Mouse (Mus musculus) brown adipose tissue, adult 24 weeks (tissue): ENCODE measurements around the gene Abcb4. TPM values are rescaled to one million over a fixed set of nuclear protein-coding genes. Genes with fewer than 3 reads are reported as not detected.
"Not testable (repeated sequence)": the region's sequence is repeated elsewhere in the genome, so short reads cannot be mapped to it uniquely, and the experiment has no call there.

Source experiments
- H3K27ac ChIP-seq: fragments of 200-500 bp; replicated peaks from 2 replicates; pipeline ENCODE4 v1.5.1; 2012; ENCODE audit warnings: low read depth, mild to moderate bottlenecking, low read length
- H3K4me1 ChIP-seq: fragments of 200-500 bp; 2 replicates; pipeline ENCODE4 v1.6.1; 2012; ENCODE audit warnings: low read length, mixed read lengths; ENCODE audit not compliant: control insufficient read depth, insufficient read depth, insufficient read length
- H3K4me3 ChIP-seq: fragments of 200-500 bp; 2 replicates; pipeline ENCODE4 v1.5.1; 2012; ENCODE audit warnings: low read depth, mild to moderate bottlenecking, low read length, moderate library complexity; ENCODE audit not compliant: insufficient read depth
- polyA plus RNA-seq: library from polyadenylated mRNA; stranded (reverse); fragments of >200 nt; gene quantifications from 2 replicates; pipeline ENCODE4 v1.2.4, GENCODE M21; 2012; ENCODE audit not compliant: missing spikeins, insufficient read depth, insufficient read length

Abcb4 gene
- polyA plus RNA-seq, 1 experiment = 1.1 TPM

GRCm38 (mm10) chr5:9006585-9006984 lies 113.1 kb downstream of the Abcb4 start:
- not testable (repeated sequence) for H3K4me1 ChIP-seq, H3K4me3 ChIP-seq

More at GRCm38 (mm10) chr5:9006585-9006984, 113.1 kb downstream of the Abcb4 start:
- not testable (repeated sequence) for H3K27ac ChIP-seq

Other genes with a start within 250 kb of the Abcb4 start
- 1.9 and 2.2 TPM in 2 replicates for gene Abcb1a, start 233.6 kb upstream of the Abcb4 start, polyA plus RNA-seq
- 7.9 and 9.2 TPM in 2 replicates for gene Abcb1b, start 95.6 kb upstream of the Abcb4 start, polyA plus RNA-seq
- gene Crot, start 103.6 kb downstream of the Abcb4 start, polyA plus RNA-seq = 42.8 and 43.9 TPM in 2 replicates
- gene Tmem243, start 207.0 kb downstream of the Abcb4 start, polyA plus RNA-seq = 73.7 and 92.2 TPM in 2 replicates